Mouse (Mus musculus) myocyte (in vitro differentiated cells): Measurements from ENCODE around the gene Lrfn5. TPM values are rescaled to one million over a fixed set of nuclear protein-coding genes. Genes with fewer than 3 reads are reported as not detected.

Source experiments
- H3K27me3 ChIP-seq: one replicate; pipeline ENCODE4 v1.6.1; 2011; ENCODE audit not compliant: control insufficient read depth, insufficient read depth, insufficient read length
- H3K36me3 ChIP-seq: one replicate; pipeline ENCODE4 v1.6.1; 2011; ENCODE audit not compliant: control insufficient read depth, insufficient read depth
- H3K4me2 ChIP-seq: one replicate; pipeline ENCODE4 v1.6.1; 2011; ENCODE audit warnings: low read depth, control low read depth
- H3K4me3 ChIP-seq: one replicate; pipeline ENCODE4 v1.5.1; 2011; ENCODE audit warnings: mild to moderate bottlenecking, control low read depth, moderate library complexity
- H3K79me2 ChIP-seq: one replicate; pipeline ENCODE4 v1.6.1; 2011; ENCODE audit not compliant: control insufficient read depth, insufficient read depth
- H3ac ChIP-seq: one replicate; pipeline ENCODE4 v1.6.1; 2011; ENCODE audit not compliant: control insufficient read depth, insufficient read length
- CEBPB ChIP-seq: IDR thresholded peaks from 2 replicates; pipeline ENCODE4 v1.6.1; 2011; ENCODE audit warnings: mild to moderate bottlenecking, moderate library complexity; ENCODE audit not compliant: poor library complexity, insufficient read depth, severe bottlenecking
- E2F4 ChIP-seq: IDR thresholded peaks from one replicate; pipeline ENCODE4 v1.6.1; 2011; ENCODE audit warnings: mild to moderate bottlenecking, control low read depth, moderate library complexity; ENCODE audit not compliant: insufficient read depth
- MAX ChIP-seq: IDR thresholded peaks from one replicate; pipeline ENCODE4 v1.6.1; 2011; ENCODE audit warnings: low read depth, mild to moderate bottlenecking, control low read depth
- MYOD1 ChIP-seq, 3 experiments: IDR thresholded peaks; one replicate each; pipeline ENCODE4 v1.6.1; 2011; ENCODE audit warnings: control low read depth in 2 of 3, low read depth in 2 of 3, mild to moderate bottlenecking in 2 of 3, moderate library complexity in 1 of 3; ENCODE audit not compliant: insufficient read length in 2 of 3, control insufficient read depth in 1 of 3
- MYOG ChIP-seq, 3 experiments: IDR thresholded peaks; one replicate each; pipeline ENCODE4 v1.6.1; 2011; ENCODE audit warnings: control low read depth in 2 of 3, low read depth in 2 of 3, mild to moderate bottlenecking in 2 of 3; ENCODE audit not compliant: insufficient read length in 2 of 3, control insufficient read depth in 1 of 3, insufficient read depth in 1 of 3
- POLR2A ChIP-seq: IDR thresholded peaks from one replicate; pipeline ENCODE4 v1.6.1; 2011; ENCODE audit warnings: low read depth, mild to moderate bottlenecking, control low read depth, moderate library complexity; ENCODE audit not compliant: insufficient read length
- POLR2AphosphoS2 ChIP-seq: IDR thresholded peaks from one replicate; pipeline ENCODE4 v1.6.1; 2011; ENCODE audit warnings: low read depth, control low read depth; ENCODE audit not compliant: insufficient read length
- REST ChIP-seq: IDR thresholded peaks from one replicate; pipeline ENCODE4 v1.6.1; 2011; ENCODE audit warnings: mild to moderate bottlenecking, control low read depth, moderate library complexity; ENCODE audit not compliant: insufficient read depth, insufficient read length
- SRF ChIP-seq: IDR thresholded peaks from one replicate; pipeline ENCODE4 v1.6.1; 2011; ENCODE audit warnings: low read depth; ENCODE audit not compliant: control insufficient read depth, insufficient read length
- TCF12 ChIP-seq: IDR thresholded peaks from one replicate; pipeline ENCODE4 v1.6.1; 2011; ENCODE audit warnings: mild to moderate bottlenecking, control low read depth; ENCODE audit not compliant: poor library complexity, insufficient read depth, severe bottlenecking
- TCF3 ChIP-seq: IDR thresholded peaks from one replicate; pipeline ENCODE4 v1.6.1; 2011; ENCODE audit warnings: low read depth, control low read depth; ENCODE audit not compliant: insufficient read length
- USF1 ChIP-seq: IDR thresholded peaks from one replicate; pipeline ENCODE4 v1.6.1; 2011; ENCODE audit warnings: low read depth, mild to moderate bottlenecking, control low read depth, moderate library complexity
- polyA plus RNA-seq: library from polyadenylated mRNA; unstranded; fragments of >200 nt; fragmentation: generic; extraction: Trizol; gene quantifications from one replicate; pipeline ENCODE4 v1.2.1, GENCODE M21; 2012; ENCODE audit warnings: missing spikeins

The Lrfn5 gene
- polyA plus RNA-seq, 1 experiment, result not detected

- no peak overlapping the region for H3K4me3 ChIP-seq
- no peaks in the 10 kb centered on the region for H3K27me3 ChIP-seq
- TF ChIP-seq SRF (no peak), MYOD1 (IDR thresholded peaks at IDR 0.05; ENCODE audit: control insufficient read depth in 1 of 3, insufficient read length in 2 of 3, low read depth in 2 of 3) (no peak), REST (no peak), E2F4 (no peak), USF1 (no peak), MYOG (IDR thresholded peaks at IDR 0.05; ENCODE audit: control insufficient read depth in 1 of 3, insufficient read depth in 1 of 3, insufficient read length in 2 of 3, low read depth in 2 of 3) (no peak), POLR2A (no peak), CEBPB (no peak), TCF3 (no peak), MAX (no peak), POLR2AphosphoS2 (no peak), TCF12 (no peak)
- H3K36me3 ChIP-seq, result no peaks in the 10 kb centered on the region
- no peak overlapping the region for H3ac ChIP-seq
- H3K4me2 ChIP-seq, result no peak overlapping the region
- H3K79me2 ChIP-seq, result no peaks in the 10 kb centered on the region
These were observed 303.4 kb downstream of the Lrfn5 start for GRCm38 (mm10) chr12:61826311-61826710.

- TF ChIP-seq E2F4, result no peak
- no peak for TF ChIP-seq MYOD1 (IDR thresholded peaks at IDR 0.05; ENCODE audit: control insufficient read depth in 1 of 3, insufficient read length in 2 of 3, low read depth in 2 of 3)
- TF ChIP-seq TCF12, result no peak
- TF ChIP-seq REST, result no peak
- TF ChIP-seq MAX, result no peak
- no peak for TF ChIP-seq MYOG (IDR thresholded peaks at IDR 0.05; ENCODE audit: control insufficient read depth in 1 of 3, insufficient read depth in 1 of 3, insufficient read length in 2 of 3, low read depth in 2 of 3)
- no peak for TF ChIP-seq CEBPB
- TF ChIP-seq SRF, result no peak
- Histone ChIP-seq H3K36me3 (no peaks in the 10 kb centered on the region), H3K4me3 (no peak overlapping the region), H3K4me2 (no peak overlapping the region), H3K79me2 (no peaks in the 10 kb centered on the region), H3K27me3 (no peaks in the 10 kb centered on the region), H3ac (no peak overlapping the region)
These were observed 319.8 kb downstream of the Lrfn5 start for GRCm38 (mm10) chr12:61842599-61843291.

- Histone ChIP-seq H3K4me2 (no peak overlapping the region), H3K36me3 (no peaks in the 10 kb centered on the region), H3ac (no peak overlapping the region), H3K4me3 (no peak overlapping the region), H3K27me3 (no peaks in the 10 kb centered on the region), H3K79me2 (no peaks in the 10 kb centered on the region)
- no peak for TF ChIP-seq POLR2A
- no peak for TF ChIP-seq MYOD1 (IDR thresholded peaks at IDR 0.05; ENCODE audit: control insufficient read depth in 1 of 3, insufficient read length in 2 of 3, low read depth in 2 of 3)
- TF ChIP-seq MYOG (IDR thresholded peaks at IDR 0.05; ENCODE audit: control insufficient read depth in 1 of 3, insufficient read depth in 1 of 3, insufficient read length in 2 of 3, low read depth in 2 of 3), result no peak
- TF ChIP-seq USF1, result no peak
These were observed 331.2 kb downstream of the Lrfn5 start for GRCm38 (mm10) chr12:61854183-61854582.
